Mouse (Mus musculus) brain, embryonic 14.5 days (tissue): ENCODE data around the gene Pbx2. TPM values are rescaled to one million over a fixed set of nuclear protein-coding genes. Genes with fewer than 3 reads are reported as not detected.

Experiments
- DNase-seq: peaks from one replicate; pipeline ENCODE4 v3.0.0-alpha.2; 2011; ENCODE audit warnings: low read depth
- CTCF ChIP-seq: fragments of 200-500 bp; IDR thresholded peaks from 2 replicates; pipeline ENCODE4 v1.5.1; 2012; ENCODE audit warnings: inconsistent platforms, mild to moderate bottlenecking, moderate library complexity, borderline replicate concordance; ENCODE audit not compliant: insufficient read depth, insufficient read length; ENCODE audit errors: extremely low read depth
- POLR2A ChIP-seq: fragments of 200-500 bp; IDR thresholded peaks from 2 replicates; pipeline ENCODE4 v1.6.1; 2012; ENCODE audit warnings: mild to moderate bottlenecking, inconsistent platforms, borderline replicate concordance; ENCODE audit not compliant: poor library complexity, insufficient read depth, insufficient read length, severe bottlenecking; ENCODE audit errors: extremely low read depth
- polyA plus RNA-seq: library from polyadenylated mRNA; depleted of rRNA; stranded (reverse); fragments of >200 nt; gene quantifications from 2 replicates; pipeline ENCODE4 v1.2.3, GENCODE M21; 2012

Pbx2 gene
- polyA plus RNA-seq, 1 experiment, result 115 TPM

- no peak for TF ChIP-seq POLR2A
- TF ChIP-seq CTCF, result no peak
- DNase-seq, result no peak
Measured at GRCm38 (mm10) chr17:34562595-34562994, 28.5 kb upstream of the Pbx2 start.

DNA sequence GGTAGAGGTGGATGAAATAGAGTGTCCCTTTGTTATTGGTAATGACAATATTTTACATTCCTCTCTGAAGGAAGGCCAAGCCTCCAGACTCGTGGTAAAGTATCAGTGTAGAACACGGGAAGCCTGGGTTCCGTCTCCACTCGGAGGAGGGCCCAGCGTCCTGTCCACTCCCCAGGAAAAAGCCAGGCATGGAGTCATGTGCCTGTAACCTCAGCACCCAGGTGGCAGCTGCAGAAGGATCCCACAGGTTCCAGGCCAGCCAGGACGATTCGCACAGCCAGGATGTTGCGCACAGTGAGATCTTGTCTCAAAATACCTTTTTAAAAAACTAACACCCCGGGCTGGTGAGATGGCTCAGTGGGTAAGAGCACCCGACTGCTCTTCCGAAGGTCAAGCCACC, 27.7 kb upstream of the Pbx2 start:
- no peak for DNase-seq
- TF ChIP-seq POLR2A (no peak), CTCF (no peak)

- TF ChIP-seq POLR2A, result no peak
- TF ChIP-seq CTCF, result no peak
- DNase-seq, result no peak
Measured at GRCm38 (mm10) chr17:34564003-34564421, 27.1 kb upstream of the Pbx2 start, which contains the start of gene Notch4. Gene Notch4, plus strand, starts transcription at chr17:34564268.

GRCm38 (mm10) chr17:34564796-34565195, 26.3 kb upstream of the Pbx2 start:
- no peak for TF ChIP-seq POLR2A
- no peak for TF ChIP-seq CTCF
- no peak for DNase-seq

GRCm38 (mm10) chr17:34567311-34567710, 23.8 kb upstream of the Pbx2 start:
- no peak for DNase-seq
- TF ChIP-seq CTCF, result no peak

DNA sequence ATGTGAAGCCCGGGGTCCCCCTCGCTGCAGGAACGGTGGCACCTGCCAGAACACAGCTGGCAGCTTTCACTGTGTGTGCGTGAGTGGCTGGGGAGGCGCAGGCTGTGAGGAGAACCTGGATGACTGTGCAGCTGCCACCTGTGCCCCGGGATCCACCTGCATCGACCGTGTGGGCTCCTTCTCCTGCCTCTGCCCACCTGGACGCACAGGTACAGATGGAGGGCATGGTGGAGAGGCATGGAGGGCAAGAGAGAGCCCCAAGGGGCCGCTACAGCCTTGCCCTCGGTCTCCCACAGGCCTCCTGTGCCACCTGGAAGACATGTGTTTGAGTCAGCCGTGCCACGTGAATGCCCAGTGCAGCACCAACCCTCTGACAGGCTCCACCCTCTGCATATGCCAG, 22.6 kb upstream of the Pbx2 start:
- no peak for TF ChIP-seq CTCF
- no peak for TF ChIP-seq POLR2A
- no peak for DNase-seq

- DNase-seq, result no peak
Measured at GRCm38 (mm10) chr17:34569919-34570318, 21.1 kb upstream of the Pbx2 start.

GRCm38 (mm10) chr17:34571875-34572274, 19.2 kb upstream of the Pbx2 start:
- DNase-seq, result no peak
- TF ChIP-seq POLR2A, result no peak
- peak; percentile 44; the same call in 1 of the 2 replicates for TF ChIP-seq CTCF

More at GRCm38 (mm10) chr17:34569919-34570318, 21.1 kb upstream of the Pbx2 start:
- no peak for TF ChIP-seq POLR2A
- TF ChIP-seq CTCF, result no peak

- TF ChIP-seq POLR2A (no peak), CTCF (no peak)
- DNase-seq, result no peak
Measured at GRCm38 (mm10) chr17:34572361-34572760, 18.7 kb upstream of the Pbx2 start.

DNA sequence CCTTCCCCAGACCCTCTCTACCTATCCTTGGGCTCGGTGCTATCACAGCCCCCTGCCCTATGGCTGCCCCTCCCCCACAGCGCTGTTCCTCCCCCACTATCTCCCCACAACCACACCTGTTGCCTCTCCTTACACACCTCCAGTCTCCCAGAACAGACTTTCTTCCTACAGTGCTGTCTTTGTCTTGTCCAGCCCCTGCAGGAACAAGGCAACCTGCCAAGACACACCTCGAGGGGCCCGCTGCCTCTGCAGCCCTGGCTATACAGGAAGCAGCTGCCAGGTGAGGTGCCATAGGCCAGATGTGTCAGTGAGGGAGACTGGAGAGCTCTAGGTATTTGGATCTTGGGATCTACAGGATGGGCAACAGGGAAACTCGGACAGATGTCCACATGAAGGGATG, 14.5 kb upstream of the Pbx2 start:
- TF ChIP-seq CTCF (no peak), POLR2A (no peak)
- DNase-seq, result no peak

- DNase-seq, result no peak
- TF ChIP-seq CTCF (no peak), POLR2A (no peak)
Measured at GRCm38 (mm10) chr17:34578070-34578469, 13.0 kb upstream of the Pbx2 start.

DNA sequence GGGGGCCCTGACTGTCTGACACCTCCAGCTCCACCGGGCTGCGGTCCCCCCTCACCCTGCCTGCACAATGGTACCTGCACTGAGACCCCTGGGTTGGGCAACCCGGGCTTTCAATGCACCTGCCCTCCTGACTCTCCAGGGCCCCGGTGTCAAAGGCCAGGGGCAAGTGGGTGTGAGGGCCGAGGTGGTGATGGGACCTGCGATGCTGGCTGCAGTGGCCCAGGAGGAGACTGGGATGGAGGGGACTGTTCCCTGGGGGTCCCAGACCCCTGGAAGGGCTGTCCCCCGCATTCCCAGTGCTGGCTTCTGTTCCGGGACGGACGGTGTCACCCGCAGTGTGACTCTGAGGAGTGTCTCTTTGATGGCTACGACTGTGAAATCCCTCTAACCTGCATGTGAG, 8.5 kb upstream of the Pbx2 start:
- DNase-seq, result no peak
- TF ChIP-seq POLR2A (no peak), CTCF (no peak)

GRCm38 (mm10) chr17:34583397-34583796, 7.7 kb upstream of the Pbx2 start:
- TF ChIP-seq POLR2A (no peak), CTCF (no peak)
- DNase-seq, result no peak
